Mouse (Mus musculus): ENCODE measurements around the gene Zfp654. TPM values are rescaled to one million over a fixed set of nuclear protein-coding genes. Genes with fewer than 3 reads are reported as not detected.
"Not testable (repeated sequence)": the region's sequence is repeated elsewhere in the genome, so short reads cannot be mapped to it uniquely, and the experiment has no call there.

The Zfp654 gene
- polyA plus RNA-seq, 1 experiment, result 0.64 TPM

GRCm38 (mm10) chr16:64865841-64866240 lies 14.4 kb upstream of the Zfp654 start:
- not testable (repeated sequence) for DNase-seq (ENCODE audit: low read depth, low spot score)
- WGBS, result 87% methylated on average over 8 of the region's 8 CpGs

GRCm38 (mm10) chr16:64856946-64857345 lies 5.5 kb upstream of the Zfp654 start:
- no peak for DNase-seq (ENCODE audit: low read depth, low spot score)
- WGBS, result 77% methylated on average over 3 of the region's 3 CpGs

DNA sequence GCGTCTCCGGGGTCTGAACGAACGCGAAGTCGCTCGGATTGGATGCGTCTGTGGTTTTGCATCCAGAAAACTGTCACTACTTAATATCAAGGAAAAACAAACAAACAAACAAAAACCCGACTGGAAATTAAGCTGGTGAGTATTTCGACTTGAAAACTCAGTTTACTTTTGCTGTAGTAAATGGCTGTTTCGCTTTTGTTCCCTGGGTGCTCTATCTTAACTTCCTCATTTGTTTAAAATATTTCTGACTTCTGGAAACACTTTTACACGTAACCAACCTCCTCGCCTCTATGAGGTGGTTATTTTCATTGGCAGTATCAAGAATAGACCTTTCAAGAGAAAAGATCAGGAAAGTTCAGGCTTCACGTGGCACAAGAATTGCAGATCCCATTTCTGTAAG lies 1.4 kb upstream of the Zfp654 start:
- WGBS, result under 1% methylated on average over 14 of the region's 14 CpGs
- no peak for DNase-seq (ENCODE audit: low read depth, low spot score)

DNA sequence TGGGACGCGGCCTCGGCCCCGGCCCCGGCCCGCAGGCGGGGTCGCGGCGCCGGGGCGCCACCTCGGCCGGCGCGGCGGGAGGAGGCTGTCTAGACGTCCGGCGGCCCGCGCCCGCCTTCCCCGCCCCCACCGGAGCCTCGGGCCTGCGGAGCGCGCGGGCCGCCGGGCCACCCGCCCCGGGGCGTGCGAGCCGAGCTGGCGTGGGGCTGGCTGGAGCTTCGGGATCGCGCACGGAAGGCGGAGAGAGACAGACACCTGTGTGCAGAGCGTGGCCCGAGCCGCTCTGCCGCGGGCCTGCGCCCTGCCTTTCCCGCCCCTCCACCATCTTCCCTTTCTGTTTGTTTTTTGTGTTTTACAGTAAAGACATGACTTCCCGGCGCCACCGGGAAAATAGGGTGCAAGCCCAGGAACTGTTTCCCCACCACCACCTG lies 1.0 kb upstream of the Zfp654 start:
- WGBS, result under 1% methylated on average over 52 of the region's 53 CpGs
- no peak for DNase-seq (ENCODE audit: low read depth, low spot score)

GRCm38 (mm10) chr16:64851085-64851562 lies 328 bp downstream of the Zfp654 start:
- WGBS, result under 1% methylated on average over 45 of the region's 45 CpGs
- DNase-seq (ENCODE audit: low read depth, low spot score), result no peak

DNA sequence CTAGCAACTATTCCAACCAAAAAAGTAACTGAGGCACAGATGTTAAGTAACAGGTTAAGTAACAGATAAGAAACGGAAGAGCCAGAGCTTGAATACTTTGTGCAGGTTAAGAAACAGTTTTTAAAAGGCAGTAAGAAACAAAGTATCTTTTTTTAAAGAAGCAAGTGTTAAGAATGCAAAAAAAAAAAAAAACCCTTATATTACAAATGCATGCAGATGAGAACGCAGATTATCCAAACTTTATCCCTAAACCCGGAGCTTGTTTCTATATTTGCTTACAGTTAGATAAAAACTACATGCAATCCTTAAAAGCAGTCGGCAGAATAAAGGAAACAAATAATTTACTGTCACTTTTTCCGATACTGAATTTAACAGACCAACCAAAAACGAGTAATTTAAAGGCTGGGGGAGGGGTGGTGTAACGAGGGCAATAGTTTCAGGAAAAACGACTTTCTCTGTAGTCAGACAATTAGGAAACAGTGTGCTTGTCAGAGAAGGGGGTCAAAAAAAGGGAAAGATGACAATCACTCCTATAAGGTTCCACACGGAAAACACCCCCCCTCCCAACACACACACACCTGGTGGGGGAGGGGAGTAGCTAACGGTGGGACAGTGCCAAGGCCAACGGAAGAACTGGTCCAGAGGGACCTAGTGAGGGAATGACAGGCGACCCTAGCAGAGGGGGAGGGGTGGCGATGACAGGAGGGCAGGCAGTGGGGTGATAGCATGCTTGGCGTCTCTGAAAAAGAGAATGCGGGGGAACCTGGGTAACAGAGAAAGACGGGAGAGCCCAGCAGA lies 966 bp downstream of the Zfp654 start:
- DNase-seq (ENCODE audit: low read depth, low spot score), result no peak
- 2% methylated on average over 16 of the region's 16 CpGs for WGBS

DNA sequence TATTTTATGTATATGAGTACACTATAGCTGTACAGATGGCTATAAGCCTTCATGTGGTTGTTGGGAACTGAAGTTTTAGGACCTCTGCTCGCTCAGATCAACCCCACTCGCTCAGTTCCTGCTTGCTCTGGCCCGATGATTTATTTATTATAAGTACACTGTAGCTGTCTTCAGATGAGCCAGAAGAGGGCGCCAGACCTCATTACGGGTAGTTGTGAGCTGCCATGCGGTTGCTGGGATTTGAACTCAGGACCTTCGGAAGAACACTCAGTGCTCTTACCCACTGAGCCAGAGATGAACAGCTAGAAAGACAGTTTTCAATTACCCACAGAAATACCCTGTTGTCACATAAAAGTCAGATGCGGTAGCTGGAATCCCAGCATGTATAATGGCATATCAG lies 5.5 kb downstream of the Zfp654 start:
- WGBS, result 85% methylated on average over 8 of the region's 8 CpGs
- DNase-seq (ENCODE audit: low read depth, low spot score), result no peak

DNA sequence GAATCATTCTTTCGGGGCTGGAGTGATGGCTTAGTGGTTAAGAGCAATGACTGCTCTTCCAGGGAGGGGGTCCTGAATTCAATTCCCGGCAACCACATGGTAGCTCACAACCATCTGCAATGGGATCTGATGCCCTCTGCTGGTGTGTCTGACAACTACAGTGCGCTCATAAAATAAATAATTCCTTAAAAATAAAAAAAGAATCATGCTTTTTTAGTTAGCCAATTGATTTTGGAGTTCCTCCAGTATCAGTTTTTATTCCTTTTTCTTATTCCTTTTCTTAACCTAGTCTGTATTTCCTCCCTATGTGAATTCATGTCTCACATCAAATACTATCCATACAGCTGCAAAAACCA lies 9.1 kb downstream of the Zfp654 start:
- no peak for DNase-seq (ENCODE audit: low read depth, low spot score)
- WGBS, result over 99% methylated on average over 3 of the region's 3 CpGs

DNA sequence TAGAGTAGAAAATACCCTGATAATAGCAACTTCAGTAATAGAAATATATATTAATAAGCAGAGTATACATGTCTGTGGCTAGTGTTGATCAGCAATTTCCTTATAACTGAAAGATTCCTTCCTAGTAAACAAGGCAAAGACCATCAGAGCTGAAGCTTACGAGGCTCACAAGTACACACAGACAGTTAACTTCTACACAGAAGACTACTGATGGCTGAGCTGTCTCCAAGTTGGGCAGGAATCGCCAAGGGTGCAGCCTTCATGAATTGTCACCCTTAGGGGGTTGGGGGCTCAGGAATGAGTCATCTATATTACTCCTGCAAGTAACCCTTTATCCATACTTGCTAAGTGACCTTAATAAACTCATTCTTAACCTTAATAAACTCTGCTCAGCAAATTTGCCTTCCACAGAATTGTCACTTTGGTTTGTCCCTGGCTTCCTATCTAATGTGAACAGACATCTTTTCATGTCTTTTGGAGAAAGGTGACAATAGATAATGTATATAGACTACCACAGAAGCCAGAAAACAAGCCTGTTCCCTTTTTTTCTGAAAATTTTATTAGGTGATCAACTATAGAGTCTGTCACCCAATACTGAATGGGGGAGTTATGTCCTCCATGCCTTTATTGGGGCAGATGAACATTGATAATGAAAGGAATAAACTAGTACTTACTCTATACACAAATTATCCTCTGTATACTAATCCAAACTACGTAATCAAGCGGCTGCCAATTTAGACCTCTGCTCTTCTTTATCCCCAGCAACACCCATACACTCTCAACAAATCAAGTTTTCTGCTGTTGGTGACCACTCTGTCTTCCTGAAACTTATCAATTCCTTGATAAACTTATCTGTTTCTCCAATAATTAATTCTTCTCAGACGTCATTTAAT lies 9.7 kb downstream of the Zfp654 start:
- no peak for DNase-seq (ENCODE audit: low read depth, low spot score)
- 85% methylated on average over 5 of the region's 5 CpGs for WGBS

DNA sequence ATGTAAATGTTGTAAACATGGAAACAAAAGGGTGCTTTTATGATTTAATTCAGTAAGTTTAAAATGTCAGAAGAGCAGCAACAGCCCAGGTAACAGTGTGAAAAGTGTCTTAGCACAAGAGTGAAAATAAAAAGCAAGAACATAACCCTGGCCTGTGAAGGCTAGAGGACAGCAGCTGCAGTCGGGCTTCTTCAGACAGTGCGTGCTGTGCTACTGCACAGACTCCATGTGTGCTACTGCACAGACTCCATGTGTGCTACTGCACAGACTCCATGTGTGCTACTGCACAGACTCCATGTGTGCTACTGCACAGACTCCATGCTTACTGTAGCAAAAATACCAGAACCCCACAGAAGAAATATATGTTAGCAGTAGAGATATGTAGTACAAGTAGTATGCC lies 14.7 kb downstream of the Zfp654 start:
- 73% methylated on average over 2 of the region's 2 CpGs for WGBS
- DNase-seq (ENCODE audit: low read depth, low spot score), result no peak

- no peak for DNase-seq (ENCODE audit: low read depth, low spot score)
- 63% methylated on average over 1 of the region's 1 CpGs for WGBS
Measured at GRCm38 (mm10) chr16:64835996-64836545, 15.4 kb downstream of the Zfp654 start.

GRCm38 (mm10) chr16:64830291-64830690 lies 21.2 kb downstream of the Zfp654 start:
- DNase-seq (ENCODE audit: low read depth, low spot score), result no peak
- WGBS, result 93% methylated on average over 15 of the region's 15 CpGs

- 88% methylated on average over 1 of the region's 1 CpGs for WGBS
- no peak for DNase-seq (ENCODE audit: low read depth, low spot score)
Measured at GRCm38 (mm10) chr16:64824474-64824873, 27.0 kb downstream of the Zfp654 start.

DNA sequence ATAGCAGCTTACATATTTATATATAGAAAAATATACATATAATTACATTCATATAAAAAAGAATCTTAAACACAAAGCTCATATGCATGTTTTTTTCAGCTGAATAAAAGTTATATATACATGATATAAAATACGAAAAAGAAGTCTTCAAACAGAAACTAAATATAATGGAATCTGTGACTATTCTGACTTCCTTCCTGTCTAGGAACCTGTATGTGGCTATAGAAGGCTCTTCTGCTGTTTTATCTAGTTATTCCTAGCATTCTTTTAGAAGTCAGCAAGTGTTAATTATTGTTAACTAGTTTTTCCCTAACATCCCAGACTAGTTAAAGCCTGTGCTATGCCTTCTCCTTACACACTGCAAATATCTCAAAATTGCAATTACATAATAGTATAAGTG lies 27.6 kb downstream of the Zfp654 start:
- no peak for DNase-seq (ENCODE audit: low read depth, low spot score)
- WGBS, result 88% methylated on average over 1 of the region's 1 CpGs

DNA sequence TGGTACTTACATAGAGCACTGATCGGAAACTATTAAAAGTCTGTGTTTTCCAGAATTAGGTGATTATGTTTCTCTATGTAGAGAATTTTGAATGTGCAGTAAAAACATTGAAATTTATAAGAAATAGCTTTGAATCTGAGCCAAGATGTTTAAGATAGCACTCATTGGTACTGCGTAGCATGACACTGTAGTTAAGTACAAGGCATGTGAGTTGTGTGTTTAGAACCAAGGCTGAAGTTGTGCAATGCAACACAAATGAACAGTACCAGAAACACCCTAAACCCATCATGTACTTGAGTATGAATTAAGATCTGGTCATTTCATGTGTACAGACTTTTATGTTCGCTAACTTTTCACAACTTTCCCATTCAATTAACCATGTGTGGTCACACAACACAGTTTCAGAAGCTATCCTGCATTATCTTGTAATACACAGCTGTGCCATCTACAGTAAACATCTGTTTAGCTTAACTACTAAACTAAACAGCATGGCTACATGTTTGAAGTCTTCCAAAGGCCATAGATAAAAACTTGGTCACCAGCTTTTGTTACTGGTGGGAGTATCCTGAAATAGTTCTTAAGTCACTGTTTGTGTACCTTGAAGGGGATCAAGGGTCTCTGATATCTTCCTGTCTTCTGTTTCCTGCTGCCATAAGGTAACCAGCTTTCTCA lies 34.2 kb downstream of the Zfp654 start:
- WGBS, result 93% methylated on average over 3 of the region's 3 CpGs
- DNase-seq (ENCODE audit: low read depth, low spot score), result no peak

- DNase-seq (ENCODE audit: low read depth, low spot score), result no peak
- WGBS, result 40% methylated on average over 3 of the region's 3 CpGs
Measured at GRCm38 (mm10) chr16:64803041-64803440, 48.4 kb downstream of the Zfp654 start.

GRCm38 (mm10) chr16:64801638-64802037 lies 49.8 kb downstream of the Zfp654 start:
- DNase-seq (ENCODE audit: low read depth, low spot score), result no peak

DNA sequence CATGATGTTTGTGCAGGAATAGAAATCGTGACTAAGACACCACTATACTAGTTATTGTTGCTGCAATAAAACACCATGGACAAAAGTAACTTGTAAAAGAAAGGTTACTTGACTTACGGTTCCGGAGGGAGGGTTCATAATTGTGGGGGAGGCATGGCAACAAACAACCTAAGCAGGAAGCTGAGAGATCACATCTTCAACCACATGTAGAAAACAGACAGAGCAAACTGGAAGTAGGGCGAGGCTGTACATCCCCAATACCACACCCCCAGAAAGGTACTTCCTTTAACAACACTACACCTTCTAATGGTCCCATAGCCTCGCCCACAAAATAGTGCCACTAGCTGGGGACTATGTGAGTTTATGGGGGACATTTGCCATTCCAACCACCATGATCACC lies 51.1 kb downstream of the Zfp654 start:
- WGBS, result 62% methylated on average over 5 of the region's 5 CpGs
- DNase-seq (ENCODE audit: low read depth, low spot score), result peak; percentile 4

GRCm38 (mm10) chr16:64794802-64795201 lies 56.6 kb downstream of the Zfp654 start:
- 84% methylated on average over 2 of the region's 2 CpGs for WGBS
- DNase-seq (ENCODE audit: low read depth, low spot score), result no peak

- WGBS, result 92% methylated on average over 3 of the region's 3 CpGs
- no peak for DNase-seq (ENCODE audit: low read depth, low spot score)
Measured at GRCm38 (mm10) chr16:64789706-64790105, 61.7 kb downstream of the Zfp654 start.

Measured in large intestine, adult 2 months (tissue).